Mouse (Mus musculus): ENCODE results near the gene Zfand6. TPM values are rescaled to one million over a fixed set of nuclear protein-coding genes. Genes with fewer than 3 reads are reported as not detected.

Zfand6 gene
- polyA plus RNA-seq (2012; ENCODE audit: low replicate concordance): 28.8 and 32.8 TPM in 2 replicates

GRCm38 (mm10) chr7:84689251-84690100 lies at the start of gene Zfand6:
TSS of gene Zfand6 (minus strand) at chr7:84689959.

GRCm38 (mm10) chr7:84606293-84606749 lies 83.4 kb downstream of the Zfand6 start, which contains the start of gene Fah:
TSS of gene Fah (minus strand) at chr7:84606722.

Other genes starting within 250 kb of the Zfand6 start
- not detected in 2 replicates for gene Gm2115, start 161.0 kb downstream of the Zfand6 start, polyA plus RNA-seq (2012; ENCODE audit: low replicate concordance)
- gene Fah, start 83.2 kb downstream of the Zfand6 start, polyA plus RNA-seq (2012; ENCODE audit: low replicate concordance): 2.7 and 4.0 TPM in 2 replicates
- not detected in 2 replicates for gene Olfr291, start 163.6 kb upstream of the Zfand6 start, polyA plus RNA-seq (2012; ENCODE audit: low replicate concordance)